38 mouse cellular contexts compared by ENCODE assay signal in the genomic region with DNA sequence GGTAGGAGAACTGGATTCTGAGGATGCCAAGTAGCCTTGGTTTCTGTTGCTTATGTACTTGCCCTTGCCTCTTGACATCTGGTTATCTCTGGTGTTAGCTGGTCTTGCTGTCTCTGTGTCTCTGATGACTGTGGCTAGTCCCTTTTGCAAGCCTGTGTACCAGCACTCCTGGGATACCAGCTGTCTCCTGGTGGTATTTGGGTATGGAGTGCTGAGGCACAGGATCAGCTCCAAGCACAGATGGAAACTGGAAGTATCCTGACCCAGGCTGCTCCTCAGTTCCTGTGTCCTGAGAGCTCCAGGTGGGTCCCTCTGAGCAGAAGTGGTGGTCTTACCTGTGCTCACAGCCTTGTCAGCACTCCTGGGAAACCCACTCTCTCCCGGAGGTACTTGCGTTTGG. TPM values are rescaled to one million over a fixed set of nuclear protein-coding genes. Genes with fewer than 3 reads are reported as not detected.
"Had no signal": no experiment of that assay in that cellular context is flagged by ENCODE, and none has a peak within 500 bp of the region (broad histone marks: within the 10 kb centered on the region; RNA-seq: fewer than 3 reads in every experiment).

No protein-coding gene starts in this region.

- H3K27ac ChIP-seq: limb, embryonic 10.5 days; limb, embryonic 12.5 days; limb, embryonic 13.5 days; limb, embryonic 15.5 days; liver, embryonic 12.5 days; liver, embryonic 13.5 days; liver, embryonic 14.5 days; liver, embryonic 15.5 days; lung, embryonic 15.5 days; macrophage; midbrain, embryonic 10.5 days; midbrain, embryonic 12.5 days; midbrain, embryonic 13.5 days; midbrain, embryonic 15.5 days; neural tube, embryonic 12.5 days had no signal

- H3K9me3 ChIP-seq: limb, embryonic 10.5 days; limb, embryonic 12.5 days; limb, embryonic 13.5 days; limb, embryonic 15.5 days; liver, embryonic 12.5 days; liver, embryonic 13.5 days; liver, embryonic 15.5 days; lung, embryonic 15.5 days; megakaryocyte, embryonic 14.5 days; midbrain, embryonic 10.5 days; midbrain, embryonic 12.5 days; midbrain, embryonic 13.5 days; midbrain, embryonic 15.5 days; neural tube, embryonic 12.5 days had no signal

- H3K9ac ChIP-seq: limb, embryonic 12.5 days; limb, embryonic 13.5 days; limb, embryonic 15.5 days; liver, embryonic 12.5 days; liver, embryonic 13.5 days; liver, embryonic 14.5 days; liver, embryonic 15.5 days; liver, postnatal 0 days; lung, embryonic 14.5 days; lung, embryonic 15.5 days; midbrain, embryonic 12.5 days; midbrain, embryonic 13.5 days; midbrain, embryonic 15.5 days; neural tube, embryonic 12.5 days had no signal

- H3K4me2 ChIP-seq: limb, embryonic 12.5 days; limb, embryonic 13.5 days; limb, embryonic 15.5 days; liver, embryonic 11.5 days; liver, embryonic 12.5 days; liver, embryonic 13.5 days; liver, embryonic 15.5 days; lung, embryonic 14.5 days; lung, embryonic 15.5 days; midbrain, embryonic 11.5 days; midbrain, embryonic 12.5 days; midbrain, embryonic 13.5 days; midbrain, embryonic 15.5 days; neural tube, embryonic 12.5 days had no signal

- ATAC-seq: liver, embryonic 12.5 days; liver, postnatal 0 days; lung, postnatal 0 days; midbrain, embryonic 13.5 days; midbrain, embryonic 15.5 days; midbrain, embryonic 16.5 days had no signal

- H3K36me3 ChIP-seq: limb, embryonic 10.5 days; limb, embryonic 12.5 days; limb, embryonic 13.5 days; limb, embryonic 15.5 days; liver, embryonic 12.5 days; liver, embryonic 13.5 days; liver, embryonic 15.5 days; lung, embryonic 15.5 days; midbrain, embryonic 10.5 days; midbrain, embryonic 12.5 days; midbrain, embryonic 13.5 days; midbrain, embryonic 15.5 days; neural tube, embryonic 12.5 days had no signal

- H3K4me1 ChIP-seq: limb, embryonic 10.5 days; limb, embryonic 12.5 days; limb, embryonic 13.5 days; limb, embryonic 15.5 days; liver, embryonic 12.5 days; liver, embryonic 13.5 days; liver, embryonic 15.5 days; lung, embryonic 15.5 days; megakaryocyte, embryonic 14.5 days; midbrain, embryonic 10.5 days; midbrain, embryonic 12.5 days; midbrain, embryonic 13.5 days; midbrain, embryonic 15.5 days; neural tube, embryonic 12.5 days had no signal

- DNase-seq: left cerebral cortex, postnatal 4 days; liver; liver, embryonic 13.5 days; liver, postnatal 0 days; lung, adult 18-20 months; lung, adult 2 months; lung, embryonic 14.5 days; lung, postnatal 10 days; lung, postnatal 14 days; lung, postnatal 36 days; lung, postnatal 4 days; midbrain, embryonic 14.5 days had no signal

- H3K4me3 ChIP-seq: limb, embryonic 10.5 days; limb, embryonic 12.5 days; limb, embryonic 13.5 days; limb, embryonic 15.5 days; liver, embryonic 12.5 days; liver, embryonic 13.5 days; liver, embryonic 15.5 days; lung, embryonic 15.5 days; megakaryocyte, embryonic 14.5 days; midbrain, embryonic 10.5 days; midbrain, embryonic 12.5 days; midbrain, embryonic 13.5 days; midbrain, embryonic 15.5 days; myocyte; neural tube, embryonic 12.5 days had no signal

- H3K27me3 ChIP-seq: limb, embryonic 12.5 days; limb, embryonic 13.5 days; limb, embryonic 15.5 days; liver, embryonic 12.5 days; liver, embryonic 13.5 days; liver, embryonic 15.5 days; lung, embryonic 15.5 days; megakaryocyte, embryonic 14.5 days; midbrain, embryonic 12.5 days; midbrain, embryonic 13.5 days; midbrain, embryonic 15.5 days; neural tube, embryonic 12.5 days had no signal

RNA-seq across cellular contexts. Expression of a gene that starts 7.4 kb away (rescaled TPM):
- polyA plus RNA-seq: limb, embryonic 10.5 days; limb, embryonic 11.5 days; limb, embryonic 14.5 days; limb, embryonic 15.5 days; liver, adult 2 months; liver, embryonic 11.5 days; liver, embryonic 12.5 days; liver, embryonic 13.5 days; liver, embryonic 14.5 days; liver, embryonic 15.5 days; liver, embryonic 16.5 days; liver, postnatal 0 days; lung, adult 2 months; lung, embryonic 14.5 days; lung, embryonic 15.5 days; lung, embryonic 16.5 days; lung, postnatal 0 days; macrophage; midbrain, embryonic 10.5 days; midbrain, embryonic 11.5 days; midbrain, embryonic 12.5 days; midbrain, embryonic 13.5 days; midbrain, embryonic 14.5 days; myocyte; neural tube, embryonic 11.5 days; neural tube, embryonic 12.5 days had no signal

RNA-seq across cellular contexts. Expression of a gene that starts 11.3 kb away (rescaled TPM):
- polyA plus RNA-seq: limb, embryonic 10.5 days; liver, adult 2 months; liver, embryonic 11.5 days; liver, embryonic 12.5 days; liver, embryonic 13.5 days; liver, embryonic 14.5 days; liver, postnatal 0 days; lung, adult 2 months; lung, embryonic 14.5 days; lung, postnatal 0 days; macrophage; myocyte had no signal

RNA-seq across cellular contexts. Expression of a gene that starts 32.7 kb away (rescaled TPM):
- polyA plus RNA-seq: limb, embryonic 10.5 days; limb, embryonic 11.5 days; limb, embryonic 12.5 days; liver, adult 2 months; liver, embryonic 11.5 days; liver, embryonic 12.5 days; liver, embryonic 13.5 days; liver, embryonic 14.5 days; liver, embryonic 15.5 days; liver, embryonic 16.5 days; liver, postnatal 0 days; lung, adult 2 months; lung, embryonic 14.5 days; lung, embryonic 16.5 days; lung, postnatal 0 days; macrophage; midbrain, embryonic 10.5 days; midbrain, embryonic 11.5 days; midbrain, embryonic 12.5 days; midbrain, embryonic 13.5 days; midbrain, embryonic 14.5 days; myocyte; neural tube, embryonic 11.5 days; neural tube, embryonic 12.5 days had no signal
